Mouse (Mus musculus) olfactory bulb, adult 2 months (tissue): ENCODE results near the gene Rcc1l. TPM values are rescaled to one million over a fixed set of nuclear protein-coding genes. Genes with fewer than 3 reads are reported as not detected.

ENCODE experiments used
- H3K27ac ChIP-seq: fragments of 200-500 bp; 2 replicates; pipeline ENCODE4 v1.5.1; 2012; ENCODE audit warnings: low read depth, low read length; ENCODE audit not compliant: insufficient read depth
- H3K4me1 ChIP-seq: fragments of 200-500 bp; 2 replicates; pipeline ENCODE4 v1.6.1; 2012; ENCODE audit warnings: low read length; ENCODE audit not compliant: control insufficient read depth, insufficient read depth
- H3K4me3 ChIP-seq: fragments of 200-500 bp; 2 replicates; pipeline ENCODE4 v1.5.1; 2012; ENCODE audit warnings: mild to moderate bottlenecking, low read depth, low read length, moderate library complexity; ENCODE audit not compliant: insufficient read depth
- CTCF ChIP-seq: fragments of 200-500 bp; IDR thresholded peaks from 2 replicates; pipeline ENCODE4 v1.5.1; 2012; ENCODE audit warnings: low read depth, mild to moderate bottlenecking, low read length, moderate library complexity; ENCODE audit not compliant: insufficient read depth
- POLR2A ChIP-seq: fragments of 200-500 bp; IDR thresholded peaks from 2 replicates; pipeline ENCODE4 v1.6.1; 2012; ENCODE audit warnings: mild to moderate bottlenecking, low read depth, low read length, moderate library complexity; ENCODE audit not compliant: insufficient read depth
- WGBS: fragments of 180-500 bp; shearing (Covaris S2); methylation state at CpG from one replicate; pipeline ENCODE4 v1.1.7; 2018; 5-methylcytosine and 5-hydroxymethylcytosine counted together
- polyA plus RNA-seq: library from polyadenylated mRNA; stranded (reverse); fragments of >200 nt; gene quantifications from 2 replicates; pipeline ENCODE4 v1.2.4, GENCODE M21; 2012; ENCODE audit warnings: low replicate concordance; ENCODE audit not compliant: missing spikeins, insufficient read depth, insufficient read length

The Rcc1l gene
- polyA plus RNA-seq, 1 experiment: not detected

DNA sequence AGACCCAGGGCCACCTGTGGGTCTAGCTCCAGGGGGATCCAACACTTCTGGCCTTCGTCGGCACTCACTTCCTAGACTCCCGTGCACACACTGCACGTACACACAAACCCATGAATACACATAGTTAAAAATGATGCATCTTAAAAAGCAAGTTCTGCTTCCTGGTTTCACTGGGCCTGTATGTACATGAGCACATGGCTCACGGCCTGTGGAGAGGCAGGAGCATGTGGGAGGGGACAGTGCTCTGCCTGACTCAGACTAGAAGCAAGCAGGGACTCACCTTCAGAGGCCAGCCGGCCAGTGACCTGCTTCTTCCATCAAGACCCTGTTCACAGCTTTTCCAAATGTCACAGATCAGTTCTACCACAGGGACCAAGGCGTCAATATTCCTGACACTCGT is 17.1 kb upstream of the Rcc1l start:
- Histone ChIP-seq H3K4me3 (no peak overlapping the region), H3K4me1 (peaks cover 8% of the 10 kb centered on the region; the same call in 1 of the 2 replicates), H3K27ac (no peak overlapping the region)
- 88% methylated on average over 8 of the region's 8 CpGs for WGBS
- TF ChIP-seq POLR2A (no peak), CTCF (no peak)

DNA sequence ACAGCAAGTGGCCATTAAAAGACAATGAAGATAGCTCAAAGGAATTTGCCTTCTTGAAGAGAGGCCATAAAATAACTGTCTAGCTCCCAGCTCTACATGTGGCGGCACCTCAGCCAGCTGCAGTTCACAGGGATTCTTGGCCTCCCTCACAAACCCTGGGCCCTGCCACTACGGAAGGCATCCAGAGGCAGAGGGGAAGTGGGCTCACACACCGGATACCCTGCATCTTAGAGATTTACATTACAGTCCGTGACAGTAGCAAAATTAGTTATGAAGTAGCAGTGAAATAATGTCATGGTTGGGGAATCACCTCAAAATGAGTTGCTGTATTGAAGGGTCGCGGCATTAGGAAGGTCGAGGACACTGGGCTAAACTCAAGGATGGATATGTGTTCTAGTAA is 12.0 kb upstream of the Rcc1l start:
- H3K4me1 ChIP-seq: peaks cover 21% of the 10 kb centered on the region
- no peak overlapping the region for H3K4me3 ChIP-seq
- WGBS: 88% methylated on average over 7 of the region's 7 CpGs
- no peak for TF ChIP-seq CTCF
- no peak for TF ChIP-seq POLR2A
- H3K27ac ChIP-seq: peak overlapping the region; percentile 41

DNA sequence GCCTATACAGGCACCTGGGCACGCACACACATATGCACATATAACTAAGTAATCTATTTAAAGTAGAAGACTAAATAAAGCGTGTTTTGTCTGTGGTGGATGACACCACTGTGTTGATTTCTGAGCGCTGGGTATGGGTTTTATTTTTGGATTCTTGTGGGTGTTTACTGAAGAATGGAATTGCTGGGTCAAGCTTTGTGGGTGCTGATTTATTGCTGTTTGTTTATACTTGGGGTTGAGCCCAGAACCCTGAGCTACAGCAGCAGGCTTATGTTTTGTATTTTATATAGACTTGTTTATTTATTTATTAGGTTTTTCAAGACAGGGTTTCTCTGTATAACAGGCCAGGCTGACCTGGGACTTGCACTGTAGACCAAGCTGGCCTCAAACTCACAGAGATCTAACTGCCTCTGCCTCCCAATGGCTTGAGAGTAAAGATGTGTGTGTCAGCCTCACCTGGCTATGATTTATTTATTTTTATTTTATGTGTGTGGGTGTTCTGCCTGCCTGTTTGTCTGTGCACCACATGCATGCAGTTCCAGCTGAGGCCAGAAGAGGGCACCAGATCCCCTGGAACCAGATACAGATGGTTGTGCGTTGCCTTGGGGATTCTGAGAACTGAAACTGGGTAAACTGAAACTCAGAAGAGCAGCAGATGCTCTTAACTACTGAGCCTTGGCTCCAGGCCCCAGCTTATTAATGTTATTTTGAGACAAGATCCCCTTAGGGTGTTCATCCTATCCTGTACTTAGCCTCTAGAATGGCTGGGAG is 10.6 kb upstream of the Rcc1l start:
- TF ChIP-seq CTCF (peak; percentile 78), POLR2A (no peak)
- H3K27ac ChIP-seq: peak overlapping the region; percentile 82
- 41% methylated on average over 4 of the region's 4 CpGs for WGBS
- H3K4me3 ChIP-seq: no peak overlapping the region
- peaks cover 25% of the 10 kb centered on the region for H3K4me1 ChIP-seq

DNA sequence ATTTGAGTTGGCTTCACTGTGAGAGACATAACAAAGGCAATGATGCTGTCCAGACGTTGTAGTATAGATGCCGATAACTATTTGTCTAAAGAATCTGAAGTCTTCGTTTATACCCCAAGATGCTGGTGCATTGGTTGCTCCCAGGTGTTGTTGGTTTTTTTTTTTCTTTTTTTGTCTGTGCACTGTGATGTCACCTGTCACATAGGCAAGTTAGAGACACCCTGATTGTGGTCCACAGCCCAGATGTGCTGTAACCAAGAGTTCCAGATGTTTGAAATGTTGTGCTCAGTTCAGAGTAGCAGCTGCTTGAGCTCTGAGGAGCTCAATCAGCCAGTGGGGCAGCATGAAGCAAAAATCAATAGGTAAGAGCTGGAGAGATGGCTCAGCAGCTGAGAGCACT is 9.5 kb upstream of the Rcc1l start:
- 72% methylated on average over 3 of the region's 3 CpGs for WGBS
- Histone ChIP-seq H3K4me1 (peaks cover 26% of the 10 kb centered on the region), H3K4me3 (no peak overlapping the region), H3K27ac (peak overlapping the region; percentile 82; the same call in 1 of the 2 replicates)
- TF ChIP-seq CTCF: no peak
- no peak for TF ChIP-seq POLR2A

DNA sequence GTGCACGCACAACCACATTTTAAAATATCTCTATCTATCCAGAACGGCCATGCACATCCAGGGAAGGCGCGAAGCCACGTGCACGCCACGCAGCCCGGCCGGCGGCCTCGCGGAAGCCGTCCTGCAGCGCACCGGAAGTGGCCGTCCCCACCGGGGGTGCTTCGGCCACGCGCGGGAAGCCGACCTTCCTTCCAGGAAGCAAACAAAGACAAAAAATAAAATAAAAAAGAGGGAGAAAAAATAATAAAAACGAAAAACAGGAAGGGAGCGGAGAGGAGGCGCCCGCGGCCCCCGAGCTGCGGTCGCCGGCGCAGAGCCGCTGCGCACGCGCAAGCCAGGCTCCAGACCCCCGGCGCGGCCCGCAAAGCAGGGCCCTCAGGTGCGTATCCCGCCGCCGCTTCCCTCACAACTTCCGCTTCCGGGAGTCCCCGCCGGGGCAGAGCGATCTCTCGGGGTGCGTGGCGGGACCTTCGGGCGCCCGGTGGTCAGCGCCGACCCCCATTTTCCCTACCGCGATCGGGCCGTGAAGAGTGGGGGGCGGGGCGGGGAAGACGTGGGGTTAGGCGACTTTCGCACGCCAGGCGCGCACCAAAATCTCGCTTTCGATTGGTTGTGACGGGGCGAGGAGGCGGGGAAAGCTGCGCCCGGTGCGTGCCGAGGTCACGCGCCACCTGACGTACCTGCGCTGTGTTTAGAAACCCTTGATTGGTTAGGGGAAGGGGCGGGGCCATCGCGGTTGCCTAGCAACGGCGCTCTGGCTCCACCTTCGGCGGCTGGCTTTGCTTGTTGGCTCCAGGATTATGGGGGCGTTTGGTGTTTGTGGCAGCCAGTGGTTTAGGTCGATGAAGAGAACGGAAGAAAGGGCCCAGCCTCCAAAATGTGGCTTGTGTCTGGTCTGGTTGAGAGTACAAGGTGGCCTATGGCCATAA is 7.6 kb upstream of the Rcc1l start, which contains the start of gene Gtf2ird2:
Gene Gtf2ird2 (plus strand): TSS at position 140 of the 929 bp plus-strand sequence.
- under 1% methylated on average over 92 of the region's 92 CpGs for WGBS
- TF ChIP-seq POLR2A (peak; percentile 35; the same call in 1 of the 2 replicates), CTCF (no peak)
- H3K4me1 ChIP-seq: peaks cover 19% of the 10 kb centered on the region
- H3K27ac ChIP-seq: peak within 1 kb of the TSS; percentile 80
- peak within 1 kb of the TSS; percentile 75 for H3K4me3 ChIP-seq

DNA sequence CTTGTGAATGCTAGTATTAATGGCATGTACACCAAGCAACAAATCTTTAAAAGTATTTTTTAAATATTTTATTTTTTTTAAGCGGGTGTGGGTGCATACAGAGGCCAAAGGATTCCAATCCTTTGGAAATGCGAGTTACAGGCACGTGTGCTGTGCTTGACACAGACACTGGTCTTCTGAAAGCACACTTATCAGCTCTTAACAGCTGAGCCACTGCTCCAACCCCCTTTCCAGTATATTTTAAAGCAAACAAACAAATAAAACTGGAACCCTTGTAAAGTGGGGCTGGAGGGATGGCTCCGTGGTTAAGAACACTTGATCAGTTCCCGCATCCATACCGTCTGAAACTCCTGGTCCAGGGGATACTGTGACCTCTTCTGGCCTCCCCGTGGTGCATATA is 6.6 kb upstream of the Rcc1l start:
- Histone ChIP-seq H3K27ac (peak overlapping the region; percentile 80), H3K4me1 (peaks cover 19% of the 10 kb centered on the region), H3K4me3 (peak overlapping the region; percentile 75)
- TF ChIP-seq POLR2A (no peak), CTCF (no peak)
- 45% methylated on average over 7 of the region's 7 CpGs for WGBS

DNA sequence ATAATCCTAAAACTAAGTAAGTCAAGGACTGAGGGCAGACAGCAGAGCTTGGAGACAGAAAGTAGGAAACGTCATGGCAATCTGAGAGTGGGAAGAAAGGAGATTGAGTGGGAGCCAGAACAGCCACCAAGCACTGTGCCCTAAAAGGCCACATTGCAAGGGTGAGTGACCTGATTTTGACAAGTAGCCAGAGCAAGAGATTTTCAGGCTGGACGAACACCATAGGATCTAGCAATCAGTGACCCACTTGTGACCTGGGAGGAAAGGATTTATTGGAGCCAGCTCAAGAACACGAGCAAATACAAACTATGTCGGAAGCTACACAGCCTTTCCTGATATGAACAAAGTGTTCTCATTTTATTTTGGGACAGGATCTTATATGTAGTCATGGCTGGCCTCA is 6.2 kb upstream of the Rcc1l start:
- peak overlapping the region; percentile 36; the same call in 1 of the 2 replicates for H3K27ac ChIP-seq
- H3K4me1 ChIP-seq: peaks cover 16% of the 10 kb centered on the region
- 41% methylated on average over 4 of the region's 4 CpGs for WGBS
- TF ChIP-seq CTCF: no peak
- TF ChIP-seq POLR2A: no peak
- H3K4me3 ChIP-seq: no peak overlapping the region

DNA sequence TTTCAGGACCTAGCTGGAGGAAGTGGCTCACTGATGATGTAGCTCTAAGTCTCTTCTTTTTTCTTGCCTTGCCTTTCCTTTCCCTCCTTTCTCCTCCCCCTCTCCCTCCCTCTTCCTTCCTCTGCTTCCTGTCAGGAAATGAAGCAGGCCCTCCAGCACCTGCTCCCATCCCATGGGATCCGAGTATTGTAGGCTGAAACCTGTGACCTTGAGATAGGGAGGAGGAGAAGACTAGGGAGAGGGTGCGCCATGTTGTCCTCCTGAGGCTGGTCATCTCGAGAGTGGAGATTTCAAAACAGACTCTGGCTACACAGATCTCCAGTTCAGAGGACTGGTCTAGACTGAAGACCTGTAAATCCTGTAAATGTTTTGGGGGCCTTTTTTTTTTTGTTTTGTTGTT is 5.6 kb upstream of the Rcc1l start:
- no peak for TF ChIP-seq POLR2A
- TF ChIP-seq CTCF: no peak
- Histone ChIP-seq H3K27ac (no peak overlapping the region), H3K4me3 (no peak overlapping the region), H3K4me1 (peaks cover 16% of the 10 kb centered on the region)
- WGBS: 64% methylated on average over 3 of the region's 3 CpGs

DNA sequence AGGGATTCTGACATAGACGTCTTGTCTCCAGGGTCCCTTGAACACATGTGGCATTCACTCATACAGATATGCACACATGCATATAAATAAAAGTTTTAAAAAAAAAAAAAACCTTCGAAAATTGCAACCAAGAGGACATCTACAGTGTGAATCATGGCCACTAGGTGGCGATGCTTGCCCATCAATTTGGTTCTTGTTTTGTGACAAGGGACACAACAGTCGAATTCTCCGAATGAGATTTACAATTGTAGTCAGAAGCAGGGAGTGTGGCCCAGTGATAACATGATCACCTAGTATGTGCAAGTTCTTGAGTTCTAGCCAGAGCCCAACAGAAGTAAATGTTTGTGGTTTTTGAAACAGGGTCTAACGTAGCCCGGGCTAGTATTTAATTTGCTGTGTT is 3.3 kb upstream of the Rcc1l start:
- no peak overlapping the region for H3K27ac ChIP-seq
- TF ChIP-seq POLR2A: no peak
- TF ChIP-seq CTCF: no peak
- 19% methylated on average over 7 of the region's 7 CpGs for WGBS
- H3K4me1 ChIP-seq: peaks cover 15% of the 10 kb centered on the region
- H3K4me3 ChIP-seq: no peak overlapping the region
